Mouse (Mus musculus) heart, adult 9 months (tissue): Measurements from ENCODE around the gene Ntng1.
"Not testable (repeated sequence)": the region's sequence is repeated elsewhere in the genome, so short reads cannot be mapped to it uniquely, and the experiment has no call there.

Source experiments
- DNase-seq, 2 experiments: peaks; one replicate each; pipeline ENCODE4 v3.0.0; 2022; ENCODE audit warnings: low spot score in 2 of 2

Ntng1 gene

GRCm38 (mm10) chr3:109782289-109782951, 361.4 kb downstream of the Ntng1 start:
- no peak for DNase-seq

GRCm38 (mm10) chr3:109781917-109782288, 361.9 kb downstream of the Ntng1 start:
- no peak for DNase-seq

- no peak for DNase-seq
Measured at GRCm38 (mm10) chr3:109775200-109775599, 368.6 kb downstream of the Ntng1 start.

GRCm38 (mm10) chr3:109772120-109772519, 371.7 kb downstream of the Ntng1 start:
- no peak for DNase-seq

- DNase-seq = no peak
Measured at GRCm38 (mm10) chr3:109766939-109767338, 376.9 kb downstream of the Ntng1 start.

GRCm38 (mm10) chr3:109765608-109766007, 378.2 kb downstream of the Ntng1 start:
- no peak for DNase-seq

- no peak for DNase-seq
Measured at GRCm38 (mm10) chr3:109765141-109765540, 378.7 kb downstream of the Ntng1 start.

GRCm38 (mm10) chr3:109756426-109756825, 387.4 kb downstream of the Ntng1 start:
- no peak for DNase-seq

GRCm38 (mm10) chr3:109747593-109747992, 396.2 kb downstream of the Ntng1 start:
- not testable (repeated sequence) for DNase-seq

- DNase-seq = no peak
Measured at GRCm38 (mm10) chr3:109740466-109741102, 403.2 kb downstream of the Ntng1 start.

- DNase-seq = no peak
Measured at GRCm38 (mm10) chr3:109732327-109733182, 411.3 kb downstream of the Ntng1 start.

- no peak for DNase-seq
Measured at GRCm38 (mm10) chr3:109731592-109732230, 412.1 kb downstream of the Ntng1 start.
